Mouse (Mus musculus): ENCODE results near the gene Fbn1. TPM values are rescaled to one million over a fixed set of nuclear protein-coding genes. Genes with fewer than 3 reads are reported as not detected.

The Fbn1 gene
- polyA plus RNA-seq, 1 experiment from 2014 or later: 14.8 TPM

- Histone ChIP-seq H3K4me2 (replicated peaks) (no peak overlapping the region), H3K36me3 (no peaks in the 10 kb centered on the region), H3K4me1 (no peaks in the 10 kb centered on the region), H3K9me3 (replicated peaks) (no peaks in the 10 kb centered on the region), H3K4me3 (no peak overlapping the region), H3K27me3 (no peaks in the 10 kb centered on the region), H3K27ac (no peak overlapping the region), H3K9ac (no peak overlapping the region)
- ATAC-seq (ENCODE audit: low FRiP score): no peak
- 90% methylated on average over 3 of the region's 3 CpGs for WGBS
Measured at GRCm38 (mm10) chr2:125400121-125400520, 107.7 kb downstream of the Fbn1 start.

- Histone ChIP-seq H3K4me3 (no peak overlapping the region), H3K36me3 (no peaks in the 10 kb centered on the region), H3K27me3 (no peaks in the 10 kb centered on the region), H3K4me2 (replicated peaks) (no peak overlapping the region), H3K9ac (no peak overlapping the region), H3K4me1 (no peaks in the 10 kb centered on the region), H3K27ac (no peak overlapping the region), H3K9me3 (replicated peaks) (no peaks in the 10 kb centered on the region)
- ATAC-seq (ENCODE audit: low FRiP score): no peak
- 83% methylated on average over 7 of the region's 7 CpGs for WGBS
Measured at GRCm38 (mm10) chr2:125397796-125398195, 110.0 kb downstream of the Fbn1 start.

GRCm38 (mm10) chr2:125394428-125395101 lies 113.2 kb downstream of the Fbn1 start:
- no peak overlapping the region for H3K4me3 ChIP-seq
- H3K27ac ChIP-seq: no peak overlapping the region
- no peak overlapping the region for H3K4me2 ChIP-seq (replicated peaks)
- no peak for ATAC-seq (ENCODE audit: low FRiP score)
- H3K4me1 ChIP-seq: no peaks in the 10 kb centered on the region
- H3K9ac ChIP-seq: no peak overlapping the region
- WGBS: 96% methylated on average over 9 of the region's 9 CpGs
- H3K9me3 ChIP-seq (replicated peaks): no peaks in the 10 kb centered on the region
- H3K27me3 ChIP-seq: no peaks in the 10 kb centered on the region
- H3K36me3 ChIP-seq: no peaks in the 10 kb centered on the region

- Histone ChIP-seq H3K4me1 (no peaks in the 10 kb centered on the region), H3K36me3 (0 out of 2 replicates have a peak, but pooled peaks cover 4% of the 10 kb centered on the region), H3K4me3 (no peak overlapping the region), H3K9me3 (replicated peaks) (no peaks in the 10 kb centered on the region), H3K9ac (no peak overlapping the region), H3K27ac (no peak overlapping the region), H3K4me2 (replicated peaks) (no peak overlapping the region), H3K27me3 (no peaks in the 10 kb centered on the region)
- 95% methylated on average over 6 of the region's 6 CpGs for WGBS
- ATAC-seq (ENCODE audit: low FRiP score): no peak
Measured at GRCm38 (mm10) chr2:125391582-125391981, 116.2 kb downstream of the Fbn1 start.

GRCm38 (mm10) chr2:125389796-125390195 lies 118.0 kb downstream of the Fbn1 start:
- Histone ChIP-seq H3K4me3 (no peak overlapping the region), H3K4me1 (no peaks in the 10 kb centered on the region), H3K27me3 (no peaks in the 10 kb centered on the region), H3K4me2 (replicated peaks) (no peak overlapping the region), H3K27ac (no peak overlapping the region), H3K9me3 (replicated peaks) (no peaks in the 10 kb centered on the region), H3K9ac (no peak overlapping the region), H3K36me3 (0 out of 2 replicates have a peak, but pooled peaks cover 4% of the 10 kb centered on the region)
- WGBS: 96% methylated on average over 10 of the region's 10 CpGs
- ATAC-seq (ENCODE audit: low FRiP score): no peak

- no peak overlapping the region for H3K4me2 ChIP-seq (replicated peaks)
- H3K27ac ChIP-seq: no peak overlapping the region
- ATAC-seq (ENCODE audit: low FRiP score): no peak
- H3K4me3 ChIP-seq: no peak overlapping the region
- no peak overlapping the region for H3K9ac ChIP-seq
- H3K27me3 ChIP-seq: no peaks in the 10 kb centered on the region
- 0 out of 2 replicates have a peak, but pooled peaks cover 6% of the 10 kb centered on the region for H3K36me3 ChIP-seq
- H3K9me3 ChIP-seq (replicated peaks): no peaks in the 10 kb centered on the region
- 83% methylated on average over 7 of the region's 7 CpGs for WGBS
- H3K4me1 ChIP-seq: no peaks in the 10 kb centered on the region
Measured at GRCm38 (mm10) chr2:125386221-125386965, 121.4 kb downstream of the Fbn1 start.

- Histone ChIP-seq H3K27me3 (no peaks in the 10 kb centered on the region), H3K4me3 (no peak overlapping the region), H3K4me1 (no peaks in the 10 kb centered on the region), H3K4me2 (replicated peaks) (no peak overlapping the region), H3K27ac (no peak overlapping the region), H3K9ac (no peak overlapping the region), H3K9me3 (replicated peaks) (no peaks in the 10 kb centered on the region), H3K36me3 (0 out of 2 replicates have a peak, but pooled peaks cover 6% of the 10 kb centered on the region)
- no peak for ATAC-seq (ENCODE audit: low FRiP score)
- WGBS: 57% methylated on average over 4 of the region's 4 CpGs
Measured at GRCm38 (mm10) chr2:125384941-125385340, 122.9 kb downstream of the Fbn1 start.

- no peak overlapping the region for H3K27ac ChIP-seq
- H3K4me2 ChIP-seq (replicated peaks): no peak overlapping the region
- 88% methylated on average over 6 of the region's 6 CpGs for WGBS
- 0 out of 2 replicates have a peak, but pooled peaks cover 6% of the 10 kb centered on the region for H3K36me3 ChIP-seq
- no peak overlapping the region for H3K4me3 ChIP-seq
- no peak for ATAC-seq (ENCODE audit: low FRiP score)
- no peaks in the 10 kb centered on the region for H3K9me3 ChIP-seq (replicated peaks)
- H3K27me3 ChIP-seq: no peaks in the 10 kb centered on the region
- H3K9ac ChIP-seq: no peak overlapping the region
- no peaks in the 10 kb centered on the region for H3K4me1 ChIP-seq
Measured at GRCm38 (mm10) chr2:125384415-125384814, 123.4 kb downstream of the Fbn1 start.

GRCm38 (mm10) chr2:125383273-125383641 lies 124.5 kb downstream of the Fbn1 start:
- no peaks in the 10 kb centered on the region for H3K27me3 ChIP-seq
- H3K4me3 ChIP-seq: no peak overlapping the region
- no peak for ATAC-seq (ENCODE audit: low FRiP score)
- no peak overlapping the region for H3K9ac ChIP-seq
- no peaks in the 10 kb centered on the region for H3K9me3 ChIP-seq (replicated peaks)
- no peak overlapping the region for H3K27ac ChIP-seq
- H3K36me3 ChIP-seq: 0 out of 2 replicates have a peak, but pooled peaks cover 2% of the 10 kb centered on the region
- no peaks in the 10 kb centered on the region for H3K4me1 ChIP-seq
- no peak overlapping the region for H3K4me2 ChIP-seq (replicated peaks)
- WGBS: 85% methylated on average over 7 of the region's 7 CpGs

- 67% methylated on average over 7 of the region's 7 CpGs for WGBS
- H3K4me2 ChIP-seq (replicated peaks): no peak overlapping the region
- H3K27me3 ChIP-seq: no peaks in the 10 kb centered on the region
- H3K36me3 ChIP-seq: 0 out of 2 replicates have a peak, but pooled peaks cover 2% of the 10 kb centered on the region
- no peak overlapping the region for H3K9ac ChIP-seq
- no peaks in the 10 kb centered on the region for H3K4me1 ChIP-seq
- no peak overlapping the region for H3K4me3 ChIP-seq
- no peak overlapping the region for H3K27ac ChIP-seq
- ATAC-seq (ENCODE audit: low FRiP score): no peak
- H3K9me3 ChIP-seq (replicated peaks): no peaks in the 10 kb centered on the region
Measured at GRCm38 (mm10) chr2:125382613-125383272, 125.0 kb downstream of the Fbn1 start.

- H3K4me1 ChIP-seq: no peaks in the 10 kb centered on the region
- no peak overlapping the region for H3K27ac ChIP-seq
- no peak overlapping the region for H3K4me3 ChIP-seq
- H3K9ac ChIP-seq: no peak overlapping the region
- H3K36me3 ChIP-seq: 0 out of 2 replicates have a peak, but pooled peaks cover 2% of the 10 kb centered on the region
- WGBS: 84% methylated on average over 2 of the region's 2 CpGs
- H3K4me2 ChIP-seq (replicated peaks): no peak overlapping the region
- no peak for ATAC-seq (ENCODE audit: low FRiP score)
- no peaks in the 10 kb centered on the region for H3K9me3 ChIP-seq (replicated peaks)
- H3K27me3 ChIP-seq: no peaks in the 10 kb centered on the region
Measured at GRCm38 (mm10) chr2:125380086-125380485, 127.7 kb downstream of the Fbn1 start.

- H3K4me3 ChIP-seq: no peak overlapping the region
- 87% methylated on average over 2 of the region's 2 CpGs for WGBS
- no peaks in the 10 kb centered on the region for H3K9me3 ChIP-seq (replicated peaks)
- no peaks in the 10 kb centered on the region for H3K27me3 ChIP-seq
- ATAC-seq (ENCODE audit: low FRiP score): no peak
- no peak overlapping the region for H3K9ac ChIP-seq
- H3K4me2 ChIP-seq (replicated peaks): no peak overlapping the region
- 0 out of 2 replicates have a peak, but pooled peaks cover 2% of the 10 kb centered on the region for H3K36me3 ChIP-seq
- no peak overlapping the region for H3K27ac ChIP-seq
- no peaks in the 10 kb centered on the region for H3K4me1 ChIP-seq
Measured at GRCm38 (mm10) chr2:125379206-125379605, 128.6 kb downstream of the Fbn1 start.

All from hindbrain, embryonic 12.5 days (tissue).